Mouse (Mus musculus): ENCODE measurements around the gene Arl6ip1.

Gene Arl6ip1

DNA sequence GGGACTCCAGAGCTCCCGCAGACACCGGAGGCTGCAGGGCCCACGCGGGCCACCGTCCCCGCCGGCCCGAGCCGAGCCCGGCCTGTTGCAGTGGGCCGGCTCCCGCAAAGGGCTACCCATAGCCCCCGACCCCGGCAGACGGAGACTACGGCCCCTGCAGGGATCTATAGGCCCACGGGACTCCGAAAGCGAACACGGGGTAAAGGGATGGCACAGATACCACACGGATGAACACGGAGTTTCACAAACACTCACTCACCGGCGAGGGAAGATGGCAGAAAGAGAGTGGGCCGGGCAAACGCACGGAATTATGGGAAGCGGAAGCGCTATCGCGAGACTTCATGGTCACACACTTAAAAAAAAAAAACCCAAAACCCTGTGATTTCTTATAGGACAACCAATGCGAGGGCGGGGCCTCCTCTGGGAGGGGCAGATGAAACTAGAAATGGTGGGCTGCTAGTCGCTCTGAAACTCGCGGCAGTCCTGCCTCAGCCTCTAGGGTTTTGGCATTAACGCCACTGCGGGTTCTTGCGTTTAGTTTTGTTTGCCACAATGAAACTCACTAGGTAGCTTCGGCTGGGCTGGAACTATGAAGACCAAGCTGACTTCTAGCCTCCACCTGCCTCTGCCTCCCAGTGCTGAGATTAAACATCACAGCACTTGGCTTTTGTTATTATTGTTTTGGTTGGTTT is 13.4 kb downstream of the Arl6ip1 start, which contains the start of gene Rps15a:
TSS of gene Rps15a (minus strand) at position 312 of the 692 bp plus-strand sequence.
- DNase-seq = peak; percentile 97

GRCm38 (mm10) chr7:118115533-118115876 is 14.0 kb downstream of the Arl6ip1 start:
- no peak for DNase-seq

- DNase-seq = no peak
Observed at GRCm38 (mm10) chr7:118113541-118114297, 15.7 kb downstream of the Arl6ip1 start.

DNA sequence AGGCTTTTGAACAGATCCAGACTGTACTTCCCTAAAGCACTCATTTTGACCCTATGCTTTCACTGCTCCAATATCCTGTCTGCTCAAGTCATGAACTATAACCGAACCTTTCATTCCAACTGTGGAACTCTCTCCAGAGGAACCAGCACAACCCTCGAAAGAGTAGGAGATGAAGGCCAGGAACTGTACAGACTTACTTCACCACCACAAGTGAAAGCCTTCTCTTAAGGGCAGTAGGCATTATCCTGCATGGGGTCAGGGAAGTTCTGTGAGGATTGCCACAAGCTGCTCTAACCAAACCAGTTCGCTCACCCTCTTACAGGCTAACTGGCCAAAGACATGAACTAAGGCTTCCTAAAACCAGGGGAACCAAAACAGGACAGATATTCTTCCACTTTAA is 18.3 kb downstream of the Arl6ip1 start:
- DNase-seq = no peak

- DNase-seq = no peak
Observed at GRCm38 (mm10) chr7:118107671-118108070, 21.8 kb downstream of the Arl6ip1 start.

DNA sequence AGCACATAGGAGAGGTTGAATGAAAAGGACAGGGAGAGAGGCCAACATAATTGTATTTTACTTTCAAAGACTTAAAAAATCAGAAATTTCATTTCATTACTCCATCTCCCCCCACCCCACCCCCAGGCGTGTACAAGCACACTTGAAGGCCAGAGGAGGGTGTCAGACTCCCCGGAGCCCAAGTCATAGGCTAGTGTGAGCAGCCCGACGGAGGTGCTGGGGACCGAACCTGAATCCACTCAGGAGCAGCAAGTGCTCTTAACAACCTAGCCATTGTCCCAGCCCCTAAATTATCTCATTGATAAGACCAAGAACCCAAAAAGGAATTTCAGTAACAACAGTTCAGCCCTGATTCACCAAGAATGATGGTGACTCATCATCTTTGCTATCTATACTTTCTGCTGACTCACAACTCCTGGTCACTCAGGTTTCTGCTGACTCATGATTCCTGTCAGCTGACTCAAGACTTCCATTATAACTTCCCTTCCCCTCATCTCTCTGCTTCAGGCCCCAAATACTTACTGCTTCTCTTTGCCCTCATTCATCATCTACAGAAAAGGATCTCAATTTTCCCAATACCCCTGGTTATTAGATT is 24.9 kb downstream of the Arl6ip1 start:
- no peak for DNase-seq

GRCm38 (mm10) chr7:118103462-118104379 is 25.7 kb downstream of the Arl6ip1 start:
- no peak for DNase-seq

- no peak for DNase-seq
Observed at GRCm38 (mm10) chr7:118102678-118103461, 26.6 kb downstream of the Arl6ip1 start.

DNA sequence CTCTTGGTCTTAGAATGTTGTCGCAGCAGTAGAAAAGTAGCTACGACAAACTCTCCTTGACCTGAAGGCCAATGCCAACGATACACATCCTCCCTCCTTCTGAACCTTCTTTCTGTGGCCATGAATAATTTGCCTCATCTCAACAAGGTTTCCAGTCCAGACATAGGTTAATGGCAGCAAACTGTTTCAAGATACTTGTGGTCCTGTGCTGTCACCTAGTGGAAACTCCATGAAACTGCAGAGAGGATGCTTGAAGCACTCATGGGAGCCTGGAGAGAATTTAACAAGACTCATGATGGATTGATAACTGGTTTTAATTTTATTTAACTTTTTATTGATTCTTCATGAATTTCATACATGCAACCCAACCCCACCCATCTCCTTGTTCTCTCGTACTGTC is 27.2 kb downstream of the Arl6ip1 start:
- DNase-seq = no peak

- no peak for DNase-seq
Observed at GRCm38 (mm10) chr7:118097615-118098014, 31.8 kb downstream of the Arl6ip1 start.

DNA sequence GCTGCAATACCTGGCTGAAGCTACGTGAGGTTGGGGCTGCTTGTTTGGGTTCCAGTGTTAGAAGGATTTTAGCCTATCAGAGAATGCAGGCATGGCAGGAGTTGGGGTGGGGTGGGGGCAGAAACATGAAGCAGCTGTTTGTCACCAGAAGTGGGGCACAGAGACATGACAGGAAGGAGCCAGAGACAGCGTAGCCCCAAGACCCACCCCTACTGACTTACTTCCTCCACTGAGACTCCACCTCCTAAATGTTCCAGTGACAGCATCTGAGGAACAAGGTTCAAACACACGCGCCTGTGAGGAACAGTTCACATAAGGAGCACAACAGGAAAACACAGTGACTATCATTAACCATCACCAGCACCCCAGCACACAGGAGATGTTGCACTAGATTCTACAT is 49.5 kb downstream of the Arl6ip1 start:
- DNase-seq = no peak

GRCm38 (mm10) chr7:118079097-118079496 is 50.4 kb downstream of the Arl6ip1 start:
- no peak for DNase-seq

Data from kidney, adult 18-20 months (tissue).